Mouse (Mus musculus) limb, embryonic 15.5 days (tissue): ENCODE results near the gene Gm49394. TPM values are rescaled to one million over a fixed set of nuclear protein-coding genes. Genes with fewer than 3 reads are reported as not detected.

Source experiments
- ATAC-seq: fragments of 200-750 bp; cut with Nextera tagmentation; 2 replicates; pipeline ENCODE4 v1.8.0; 2017; ENCODE audit warnings: low read depth, moderate TSS enrichment; ENCODE audit not compliant: insufficient number of reproducible peaks, low FRiP score, low TSS enrichment
- H3K27ac ChIP-seq: fragments of 300-500 bp; sonication (generic); 2 replicates; pipeline ENCODE4 v1.5.1; 2015; ENCODE audit warnings: moderate library complexity, mild to moderate bottlenecking, inconsistent platforms
- H3K27me3 ChIP-seq: fragments of 300-500 bp; sonication (generic); 2 replicates; pipeline ENCODE4 v1.6.1; 2015; ENCODE audit warnings: inconsistent platforms
- H3K36me3 ChIP-seq: fragments of 300-500 bp; sonication (generic); 2 replicates; pipeline ENCODE4 v1.6.1; 2015; ENCODE audit warnings: inconsistent platforms
- H3K4me1 ChIP-seq: fragments of 300-500 bp; sonication (generic); 2 replicates; pipeline ENCODE4 v1.6.1; 2015; ENCODE audit warnings: inconsistent platforms
- H3K4me2 ChIP-seq: fragments of 300-500 bp; sonication (generic); 2 replicates; pipeline ENCODE4 v1.6.1; 2015; ENCODE audit warnings: mild to moderate bottlenecking, inconsistent platforms
- H3K4me3 ChIP-seq: fragments of 300-500 bp; sonication (generic); 2 replicates; pipeline ENCODE4 v1.5.1; 2015; ENCODE audit warnings: mild to moderate bottlenecking, inconsistent platforms
- H3K9ac ChIP-seq: fragments of 300-500 bp; sonication (generic); 2 replicates; pipeline ENCODE4 v1.6.1; 2015; ENCODE audit warnings: inconsistent platforms
- H3K9me3 ChIP-seq: fragments of 300-500 bp; sonication (generic); 2 replicates; pipeline ENCODE4 v1.6.1; 2016; ENCODE audit warnings: inconsistent platforms
- WGBS: fragments of 180-500 bp; shearing (Covaris S2); methylation state at CpG from one replicate; pipeline ENCODE4 v1.1.7; 2015; 5-methylcytosine and 5-hydroxymethylcytosine counted together
- microRNA counts: library from miRNA; unstranded; fragments of <30 nt; microRNA quantifications from one replicate; lab custom pipeline; 2016
- microRNA-seq: library from miRNA; unstranded; fragments of <30 nt; microRNA quantifications from one replicate; pipeline ENCODE4, GENCODE M21; 2016
- polyA plus RNA-seq: library from polyadenylated mRNA; unstranded; fragments of >200 nt; fragmentation: Nextera tagmentation; extraction: Ambion mirVana; gene quantifications from 2 replicates; pipeline ENCODE4 v1.2.1, GENCODE M21; 2015

Gm49394 gene
- polyA plus RNA-seq, 1 experiment from 2014 or later: 0.31 TPM

DNA sequence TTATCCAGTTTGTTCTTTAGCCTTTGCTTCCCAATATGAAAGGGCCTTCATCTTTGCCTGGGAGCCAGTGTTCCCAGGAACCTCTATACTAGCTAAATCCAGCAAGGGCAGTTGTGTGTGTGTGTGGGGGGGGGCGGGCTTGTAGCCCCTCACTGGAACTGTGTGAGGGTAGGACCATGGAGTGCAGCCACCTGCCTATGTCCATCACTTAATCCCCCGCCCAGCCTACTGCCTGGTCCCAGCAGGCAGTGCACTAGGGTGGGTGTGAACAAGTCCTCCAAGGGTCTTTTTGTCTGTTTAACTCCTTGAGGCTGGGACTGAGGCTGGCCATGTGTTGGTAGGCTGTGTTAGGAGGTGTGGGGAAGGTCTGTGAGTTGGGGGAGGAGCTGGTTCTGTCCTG, 56.7 kb downstream of the Gm49394 start:
- Histone ChIP-seq H3K4me1 (peaks cover 26% of the 10 kb centered on the region), H3K4me2 (no peak overlapping the region), H3K4me3 (no peak overlapping the region), H3K9me3 (no peaks in the 10 kb centered on the region), H3K27me3 (no peaks in the 10 kb centered on the region), H3K9ac (no peak overlapping the region), H3K27ac (no peak overlapping the region), H3K36me3 (no peaks in the 10 kb centered on the region)
- WGBS: 48% methylated on average over 2 of the region's 2 CpGs
- ATAC-seq: no peak; the same call in 1 of the 2 replicates

DNA sequence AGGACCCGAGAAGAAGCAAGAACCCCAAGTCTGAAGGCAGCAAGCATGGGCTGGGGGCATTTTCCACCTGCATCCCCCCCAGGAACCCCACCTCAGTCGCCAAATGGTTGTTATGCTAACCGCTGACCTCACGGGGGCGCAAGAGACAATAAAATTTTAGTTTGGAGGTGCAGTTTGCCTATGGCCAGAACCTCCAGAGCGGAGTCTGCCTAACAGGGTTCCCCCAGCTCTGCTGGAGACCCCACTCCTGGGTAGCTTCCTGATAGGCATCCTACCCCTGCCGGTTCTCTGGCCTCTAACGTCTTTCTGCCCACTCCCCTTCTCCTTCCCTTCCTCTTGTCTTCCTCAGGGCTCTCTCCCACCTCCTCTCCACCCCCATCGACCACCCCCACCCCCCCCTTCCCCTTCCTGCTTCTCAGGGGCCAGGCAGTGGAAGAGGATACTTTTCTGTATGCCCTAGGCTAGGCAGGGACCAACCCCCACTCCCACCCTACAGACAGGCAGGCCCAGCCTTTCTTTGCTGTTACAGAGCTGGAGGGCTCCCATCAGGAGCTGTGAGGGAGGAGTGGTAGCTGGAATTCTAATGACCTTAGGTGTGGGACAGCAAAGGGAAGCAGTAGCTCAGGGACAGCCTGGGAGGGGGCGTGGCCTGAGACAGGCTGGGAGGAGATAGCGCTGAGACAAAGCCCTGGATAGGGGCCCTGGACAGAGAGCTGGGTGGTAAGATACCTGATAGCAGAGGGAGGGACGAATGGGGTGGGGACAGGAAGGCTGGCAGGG, 58.9 kb downstream of the Gm49394 start:
- no peaks in the 10 kb centered on the region for H3K9me3 ChIP-seq
- ATAC-seq: peak; percentile 74
- no peaks in the 10 kb centered on the region for H3K36me3 ChIP-seq
- H3K9ac ChIP-seq: no peak overlapping the region
- peaks cover 26% of the 10 kb centered on the region for H3K4me1 ChIP-seq
- no peak overlapping the region for H3K4me3 ChIP-seq
- peak overlapping the region; percentile 79 for H3K27ac ChIP-seq
- H3K4me2 ChIP-seq: peak overlapping the region; percentile 35
- 1% methylated on average over 12 of the region's 12 CpGs for WGBS
- no peaks in the 10 kb centered on the region for H3K27me3 ChIP-seq

DNA sequence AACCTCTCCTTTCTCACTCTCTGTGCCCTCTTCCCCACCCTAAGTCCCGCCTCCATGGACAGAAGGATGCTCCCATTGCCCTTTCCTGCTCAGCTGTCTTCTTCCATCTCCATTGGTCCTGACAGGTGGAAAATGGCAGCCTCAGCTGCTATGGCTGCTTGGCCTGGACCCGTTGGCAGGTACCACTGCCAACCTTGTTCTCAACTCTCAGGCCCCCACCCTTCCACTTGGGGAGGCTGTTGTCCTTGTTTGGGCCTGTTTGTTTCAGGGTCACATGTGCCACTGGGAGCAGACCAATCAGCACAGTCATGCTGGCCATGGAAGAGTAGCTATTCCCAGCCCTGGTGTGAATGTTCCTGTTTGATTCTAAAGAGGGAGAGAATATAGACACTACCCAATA, 68.8 kb downstream of the Gm49394 start:
- peaks cover 46% of the 10 kb centered on the region for H3K4me1 ChIP-seq
- H3K36me3 ChIP-seq: no peaks in the 10 kb centered on the region
- H3K4me3 ChIP-seq: no peak overlapping the region
- no peak overlapping the region for H3K27ac ChIP-seq
- 88% methylated on average over 2 of the region's 2 CpGs for WGBS
- H3K9ac ChIP-seq: no peak overlapping the region
- H3K27me3 ChIP-seq: no peaks in the 10 kb centered on the region
- H3K4me2 ChIP-seq: no peak overlapping the region
- no peaks in the 10 kb centered on the region for H3K9me3 ChIP-seq
- ATAC-seq: 0 out of 2 replicates have a peak, but pooled peaks have one; percentile 21

MicroRNA genes within 50 kb of the gene (microRNA counts, 519-probe panel; counts per million panel counts)
- microRNA mmu-miR-483 (lab: Ali Mortazavi, UCI): 2,306 counts per million, percentile 45 among the panel's probes with 10 or more counts

Small RNAs within 50 kb of the gene (microRNA-seq; reads per million reads assigned to microRNA genes)
- gene Mir483: 2,504 reads per million, percentile 83 among the genes with 10 or more reads in this experiment

Other genes with a start within 250 kb of the Gm49394 start
- gene Syt8, start 235.1 kb downstream of the Gm49394 start, polyA plus RNA-seq: 6.3 and 6.7 TPM in 2 replicates
- gene Tnni2, start 228.1 kb downstream of the Gm49394 start, polyA plus RNA-seq: 136 and 529 TPM in 2 replicates
- 57.3 and 63.3 TPM in 2 replicates for gene Lsp1, start 209.1 kb downstream of the Gm49394 start, polyA plus RNA-seq
- gene Tnnt3, start 171.1 kb downstream of the Gm49394 start, polyA plus RNA-seq: 154 and 517 TPM in 2 replicates
- 28.8 and 30.5 TPM in 2 replicates for gene Mrpl23, start 137.3 kb downstream of the Gm49394 start, polyA plus RNA-seq
- 1,279 and 1,432 TPM in 2 replicates for gene Igf2, start 3.1 kb downstream of the Gm49394 start, polyA plus RNA-seq
- 0.87 TPM in 1 of 2 replicates, not detected in the other for gene Ins2, start 73.4 kb upstream of the Gm49394 start, polyA plus RNA-seq